Mouse (Mus musculus): Measurements from ENCODE around the gene Drg1. TPM values are rescaled to one million over a fixed set of nuclear protein-coding genes. Genes with fewer than 3 reads are reported as not detected.
"Not testable (repeated sequence)": the region's sequence is repeated elsewhere in the genome, so short reads cannot be mapped to it uniquely, and the experiment has no call there.

The Drg1 gene
- polyA plus RNA-seq, 1 experiment: 85.9 TPM

- not testable (repeated sequence) for H3K4me1 ChIP-seq (ENCODE audit: control insufficient read depth, insufficient read depth, low read length); H3K27ac ChIP-seq (ENCODE audit: insufficient read depth, low read length); H3K4me3 ChIP-seq (replicated peaks; ENCODE audit: insufficient read depth, low read depth, low read length); H3K27me3 ChIP-seq (ENCODE audit: control insufficient read depth, insufficient read depth, low read length)
- WGBS: 31% methylated on average over 1 of the region's 2 CpGs
- DNase-seq: peak; percentile 35 to 44
These were observed 104.8 kb downstream of the Drg1 start for GRCm38 (mm10) chr11:3161370-3161769.

GRCm38 (mm10) chr11:3158800-3159199 is 107.4 kb downstream of the Drg1 start:
- H3K4me3 ChIP-seq (replicated peaks; ENCODE audit: insufficient read depth, low read depth, low read length); H3K4me1 ChIP-seq (ENCODE audit: control insufficient read depth, insufficient read depth, low read length); DNase-seq; H3K27me3 ChIP-seq (ENCODE audit: control insufficient read depth, insufficient read depth, low read length); H3K27ac ChIP-seq (ENCODE audit: insufficient read depth, low read length): not testable (repeated sequence)
- WGBS: 88% methylated on average over 4 of the region's 4 CpGs

- not testable (repeated sequence) for H3K27me3 ChIP-seq (ENCODE audit: control insufficient read depth, insufficient read depth, low read length); H3K27ac ChIP-seq (ENCODE audit: insufficient read depth, low read length); H3K4me1 ChIP-seq (ENCODE audit: control insufficient read depth, insufficient read depth, low read length); H3K4me3 ChIP-seq (replicated peaks; ENCODE audit: insufficient read depth, low read depth, low read length); DNase-seq
- WGBS: 94% methylated on average over 6 of the region's 6 CpGs
These were observed 108.2 kb downstream of the Drg1 start for GRCm38 (mm10) chr11:3157996-3158395.

- H3K4me3 ChIP-seq (replicated peaks; ENCODE audit: insufficient read depth, low read depth, low read length); H3K27me3 ChIP-seq (ENCODE audit: control insufficient read depth, insufficient read depth, low read length); H3K4me1 ChIP-seq (ENCODE audit: control insufficient read depth, insufficient read depth, low read length); H3K27ac ChIP-seq (ENCODE audit: insufficient read depth, low read length); DNase-seq: not testable (repeated sequence)
- 92% methylated on average over 3 of the region's 3 CpGs for WGBS
These were observed 109.2 kb downstream of the Drg1 start for GRCm38 (mm10) chr11:3156991-3157390.

- WGBS: 71% methylated on average over 1 of the region's 1 CpGs
- not testable (repeated sequence) for H3K4me3 ChIP-seq (replicated peaks; ENCODE audit: insufficient read depth, low read depth, low read length); H3K27ac ChIP-seq (ENCODE audit: insufficient read depth, low read length); H3K27me3 ChIP-seq (ENCODE audit: control insufficient read depth, insufficient read depth, low read length); H3K4me1 ChIP-seq (ENCODE audit: control insufficient read depth, insufficient read depth, low read length)
- DNase-seq: peak; percentile 36 to 39
These were observed 112.4 kb downstream of the Drg1 start for GRCm38 (mm10) chr11:3153666-3154397.

- not testable (repeated sequence) for H3K27me3 ChIP-seq (ENCODE audit: control insufficient read depth, insufficient read depth, low read length); H3K4me1 ChIP-seq (ENCODE audit: control insufficient read depth, insufficient read depth, low read length); H3K27ac ChIP-seq (ENCODE audit: insufficient read depth, low read length); DNase-seq; H3K4me3 ChIP-seq (replicated peaks; ENCODE audit: insufficient read depth, low read depth, low read length)
- 88% methylated on average over 4 of the region's 4 CpGs for WGBS
These were observed 114.9 kb downstream of the Drg1 start for GRCm38 (mm10) chr11:3151358-3151757.

GRCm38 (mm10) chr11:3150677-3151003 is 115.6 kb downstream of the Drg1 start:
- H3K27ac ChIP-seq (ENCODE audit: insufficient read depth, low read length); DNase-seq; H3K27me3 ChIP-seq (ENCODE audit: control insufficient read depth, insufficient read depth, low read length); H3K4me3 ChIP-seq (replicated peaks; ENCODE audit: insufficient read depth, low read depth, low read length); H3K4me1 ChIP-seq (ENCODE audit: control insufficient read depth, insufficient read depth, low read length): not testable (repeated sequence)
- WGBS: 98% methylated on average over 12 of the region's 12 CpGs

- H3K27me3 ChIP-seq (ENCODE audit: control insufficient read depth, insufficient read depth, low read length); DNase-seq; H3K4me1 ChIP-seq (ENCODE audit: control insufficient read depth, insufficient read depth, low read length); H3K4me3 ChIP-seq (replicated peaks; ENCODE audit: insufficient read depth, low read depth, low read length); H3K27ac ChIP-seq (ENCODE audit: insufficient read depth, low read length): not testable (repeated sequence)
- 95% methylated on average over 24 of the region's 24 CpGs for WGBS
These were observed 116.1 kb downstream of the Drg1 start for GRCm38 (mm10) chr11:3150003-3150676.

GRCm38 (mm10) chr11:3149471-3149870 is 116.7 kb downstream of the Drg1 start:
- 94% methylated on average over 4 of the region's 4 CpGs for WGBS

GRCm38 (mm10) chr11:3146806-3147205 is 119.4 kb downstream of the Drg1 start:
- not testable (repeated sequence) for H3K27ac ChIP-seq (ENCODE audit: insufficient read depth, low read length); H3K4me3 ChIP-seq (replicated peaks; ENCODE audit: insufficient read depth, low read depth, low read length); DNase-seq; H3K4me1 ChIP-seq (ENCODE audit: control insufficient read depth, insufficient read depth, low read length); H3K27me3 ChIP-seq (ENCODE audit: control insufficient read depth, insufficient read depth, low read length)
- WGBS: 79% methylated on average over 2 of the region's 2 CpGs

More at GRCm38 (mm10) chr11:3149471-3149870, 116.7 kb downstream of the Drg1 start:
- not testable (repeated sequence) for H3K27me3 ChIP-seq (ENCODE audit: control insufficient read depth, insufficient read depth, low read length); DNase-seq; H3K27ac ChIP-seq (ENCODE audit: insufficient read depth, low read length); H3K4me3 ChIP-seq (replicated peaks; ENCODE audit: insufficient read depth, low read depth, low read length); H3K4me1 ChIP-seq (ENCODE audit: control insufficient read depth, insufficient read depth, low read length)

- DNase-seq; H3K27ac ChIP-seq (ENCODE audit: insufficient read depth, low read length); H3K4me3 ChIP-seq (replicated peaks; ENCODE audit: insufficient read depth, low read depth, low read length); H3K4me1 ChIP-seq (ENCODE audit: control insufficient read depth, insufficient read depth, low read length); H3K27me3 ChIP-seq (ENCODE audit: control insufficient read depth, insufficient read depth, low read length): not testable (repeated sequence)
- WGBS: 73% methylated on average over 9 of the region's 9 CpGs
These were observed 120.7 kb downstream of the Drg1 start for GRCm38 (mm10) chr11:3145359-3146165.

- H3K4me1 ChIP-seq (ENCODE audit: control insufficient read depth, insufficient read depth, low read length); H3K27me3 ChIP-seq (ENCODE audit: control insufficient read depth, insufficient read depth, low read length); H3K27ac ChIP-seq (ENCODE audit: insufficient read depth, low read length); H3K4me3 ChIP-seq (replicated peaks; ENCODE audit: insufficient read depth, low read depth, low read length): not testable (repeated sequence)
- peak; percentile 31 to 52 for DNase-seq
- 22% methylated on average over 3 of the region's 3 CpGs for WGBS
These were observed 122.2 kb downstream of the Drg1 start for GRCm38 (mm10) chr11:3143984-3144383.
